Mouse (Mus musculus): ENCODE data around the gene Stk11ip. TPM values are rescaled to one million over a fixed set of nuclear protein-coding genes. Genes with fewer than 3 reads are reported as not detected.

The Stk11ip gene
- polyA plus RNA-seq, 1 experiment from 2014 or later = 19.6 TPM

DNA sequence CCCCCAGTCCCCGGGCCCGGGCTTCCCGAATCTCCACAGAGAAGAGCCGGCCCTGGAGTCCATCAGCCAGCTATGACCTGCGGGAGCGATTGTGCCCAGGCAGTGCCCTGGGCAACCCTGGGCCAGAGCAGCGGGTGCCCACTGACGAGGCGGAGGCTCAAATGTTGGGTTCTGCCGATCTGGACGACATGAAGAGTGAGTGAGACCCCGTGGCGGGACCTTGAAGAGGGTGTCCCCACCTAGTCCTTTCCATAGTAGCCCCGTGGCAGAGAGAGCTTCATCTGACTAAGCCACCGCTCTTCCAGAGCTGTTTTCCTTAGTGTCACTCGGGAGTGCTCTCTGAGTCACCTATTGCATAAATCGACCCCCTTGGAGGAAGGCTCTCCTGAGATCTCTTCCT is 27.5 kb downstream of the Stk11ip start:
- 88% methylated on average over 17 of the region's 17 CpGs for WGBS
- no peak overlapping the region for H3K9ac ChIP-seq (replicated peaks)

DNA sequence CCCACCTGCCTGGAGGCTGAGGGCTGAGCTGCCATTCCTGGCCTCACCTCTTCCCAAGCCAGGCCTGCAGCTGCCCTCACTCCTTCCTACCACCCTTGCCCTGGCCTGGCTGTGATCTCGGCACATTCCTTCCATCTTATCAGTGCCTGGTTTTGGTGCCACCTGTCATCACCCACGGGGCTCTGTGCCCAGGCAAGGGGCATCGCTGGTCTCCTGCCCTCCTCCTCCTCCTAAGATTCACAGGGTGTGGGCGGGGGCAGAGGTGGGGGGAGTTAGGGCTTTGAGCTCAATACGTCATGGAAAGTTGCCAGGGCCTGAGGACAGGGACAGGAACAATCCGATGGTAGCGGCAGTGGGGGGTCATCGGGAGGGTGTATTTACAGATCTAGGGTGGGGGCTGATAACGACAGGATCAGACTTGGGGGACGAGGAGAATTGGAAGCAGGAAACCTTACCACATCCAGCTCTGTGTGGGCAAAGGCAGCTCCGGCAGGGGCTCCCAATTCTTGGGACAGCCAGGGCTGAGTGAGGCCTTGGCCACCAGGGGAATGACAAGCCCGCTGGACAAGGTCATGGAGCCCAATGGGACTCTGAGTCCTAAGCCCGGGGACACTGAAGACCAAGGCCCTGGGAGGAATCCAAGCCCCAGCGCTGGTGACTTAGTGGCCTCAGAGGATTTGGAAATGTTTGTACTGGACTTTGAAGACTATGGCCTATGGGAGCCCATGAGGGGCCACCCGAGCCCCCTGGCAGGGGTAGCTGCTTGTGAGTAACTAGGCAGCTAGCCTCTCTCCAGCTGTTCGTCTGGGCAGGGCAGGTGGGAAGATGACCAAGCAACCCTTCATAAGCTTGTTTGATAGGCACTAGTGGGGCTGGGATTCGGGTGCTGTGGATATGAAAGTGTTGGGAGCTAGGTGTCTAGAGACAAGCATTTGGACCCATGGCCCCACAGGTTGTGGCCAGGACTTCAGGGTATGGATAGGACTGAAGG is 28.3 kb downstream of the Stk11ip start:
- ATAC-seq (replicated peaks) = no peak
- Histone ChIP-seq H3K4me2 (replicated peaks) (no peak overlapping the region), H3K36me3 (peaks cover 27% of the 10 kb centered on the region), H3K27me3 (no peaks in the 10 kb centered on the region), H3K4me1 (peaks cover 17% of the 10 kb centered on the region), H3K9me3 (no peaks in the 10 kb centered on the region), H3K4me3 (no peak overlapping the region), H3K9ac (replicated peaks) (no peak overlapping the region), H3K27ac (replicated peaks) (no peak overlapping the region)
- WGBS = 86% methylated on average over 17 of the region's 17 CpGs

More for the DNA sequence above, 27.5 kb downstream of the Stk11ip start:
- no peaks in the 10 kb centered on the region for H3K27me3 ChIP-seq
- peaks cover 21% of the 10 kb centered on the region for H3K36me3 ChIP-seq
- no peak overlapping the region for H3K27ac ChIP-seq (replicated peaks)
- no peak overlapping the region for H3K4me3 ChIP-seq
- H3K4me2 ChIP-seq (replicated peaks) = no peak overlapping the region
- no peak for ATAC-seq (replicated peaks)
- no peaks in the 10 kb centered on the region for H3K9me3 ChIP-seq
- peaks cover 17% of the 10 kb centered on the region for H3K4me1 ChIP-seq

DNA sequence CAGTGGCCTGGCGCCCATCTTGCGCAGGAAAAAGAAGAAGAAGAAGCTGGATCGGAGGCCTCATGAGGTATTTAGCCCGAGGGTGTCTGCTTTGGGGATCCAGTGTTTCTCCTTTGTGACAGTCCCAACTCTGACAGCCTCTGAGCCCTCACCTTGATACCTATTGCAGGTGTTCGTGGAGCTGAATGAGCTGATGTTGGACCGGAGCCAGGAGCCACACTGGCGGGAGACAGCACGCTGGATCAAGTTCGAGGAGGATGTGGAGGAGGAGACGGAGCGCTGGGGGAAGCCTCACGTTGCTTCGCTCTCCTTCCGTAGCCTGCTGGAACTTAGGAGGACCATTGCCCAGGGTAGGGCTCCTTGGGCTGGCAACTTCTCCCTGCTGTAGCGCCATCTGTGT is 29.3 kb downstream of the Stk11ip start:
- H3K36me3 ChIP-seq = peaks cover 35% of the 10 kb centered on the region
- no peak for ATAC-seq (replicated peaks)
- WGBS = 84% methylated on average over 15 of the region's 15 CpGs

DNA sequence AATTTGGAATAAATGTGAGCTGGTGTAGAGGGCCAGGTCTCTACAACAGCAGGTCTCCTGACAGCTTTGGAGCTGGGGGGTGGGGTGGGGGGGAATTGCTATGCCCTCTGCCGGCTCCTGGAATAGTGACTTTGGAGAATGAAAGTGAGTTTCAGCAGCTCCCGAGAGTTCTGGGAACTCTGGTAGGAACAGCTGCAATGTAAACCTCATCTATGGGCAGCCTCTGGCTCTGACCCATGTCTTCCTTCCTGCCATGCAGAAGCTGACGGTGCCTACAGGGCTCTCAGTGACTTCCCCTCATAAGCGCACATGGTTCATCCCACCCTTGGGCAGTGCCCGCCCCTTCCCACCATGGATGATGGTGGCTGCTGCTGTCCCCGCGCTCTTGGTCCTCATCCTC is 34.4 kb downstream of the Stk11ip start:
- no peak overlapping the region for H3K4me3 ChIP-seq
- no peak for ATAC-seq (replicated peaks)
- H3K9ac ChIP-seq (replicated peaks) = no peak overlapping the region
- H3K4me1 ChIP-seq = peaks cover 11% of the 10 kb centered on the region
- 94% methylated on average over 7 of the region's 7 CpGs for WGBS
- H3K27ac ChIP-seq (replicated peaks) = no peak overlapping the region
- H3K36me3 ChIP-seq = peaks cover 39% of the 10 kb centered on the region
- no peak overlapping the region for H3K4me2 ChIP-seq (replicated peaks)
- no peaks in the 10 kb centered on the region for H3K27me3 ChIP-seq
- no peaks in the 10 kb centered on the region for H3K9me3 ChIP-seq

More for the DNA sequence above, 29.3 kb downstream of the Stk11ip start:
- peaks cover 16% of the 10 kb centered on the region for H3K4me1 ChIP-seq
- no peak overlapping the region for H3K9ac ChIP-seq (replicated peaks)
- no peaks in the 10 kb centered on the region for H3K9me3 ChIP-seq
- H3K4me2 ChIP-seq (replicated peaks) = no peak overlapping the region
- H3K4me3 ChIP-seq = no peak overlapping the region
- H3K27me3 ChIP-seq = no peaks in the 10 kb centered on the region
- H3K27ac ChIP-seq (replicated peaks) = no peak overlapping the region

DNA sequence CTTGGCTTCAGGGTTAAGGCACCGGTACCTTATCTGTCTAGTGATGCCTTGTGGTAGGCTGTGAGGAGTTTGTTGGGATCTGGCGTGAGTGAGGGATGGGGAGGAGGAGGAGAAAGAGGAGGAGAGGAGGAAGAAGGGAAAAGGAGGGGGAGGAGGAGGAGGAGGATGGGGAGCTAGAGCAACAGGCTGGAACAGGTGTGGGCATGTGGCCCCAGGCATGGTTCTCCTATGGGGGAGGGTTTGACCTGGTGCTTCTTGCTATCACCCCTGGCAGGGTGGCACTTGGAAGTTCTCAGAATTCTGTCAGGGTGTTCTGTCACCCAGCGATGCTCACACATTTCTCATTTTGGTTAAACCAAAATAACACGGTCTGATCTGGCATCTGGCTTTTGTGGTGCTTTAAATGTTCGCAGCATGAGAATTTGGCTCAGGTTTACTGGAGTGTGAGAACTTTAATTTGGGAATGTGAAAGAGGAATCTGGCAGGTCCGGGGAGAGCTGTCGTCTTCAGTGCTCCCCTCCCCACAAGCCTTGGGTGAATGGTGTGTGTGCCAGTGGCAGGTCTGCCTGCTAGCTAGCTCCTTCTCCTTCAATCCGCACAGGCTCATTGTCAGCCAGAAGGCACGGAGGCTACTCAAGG is 34.9 kb downstream of the Stk11ip start:
- no peak for ATAC-seq (replicated peaks)

DNA sequence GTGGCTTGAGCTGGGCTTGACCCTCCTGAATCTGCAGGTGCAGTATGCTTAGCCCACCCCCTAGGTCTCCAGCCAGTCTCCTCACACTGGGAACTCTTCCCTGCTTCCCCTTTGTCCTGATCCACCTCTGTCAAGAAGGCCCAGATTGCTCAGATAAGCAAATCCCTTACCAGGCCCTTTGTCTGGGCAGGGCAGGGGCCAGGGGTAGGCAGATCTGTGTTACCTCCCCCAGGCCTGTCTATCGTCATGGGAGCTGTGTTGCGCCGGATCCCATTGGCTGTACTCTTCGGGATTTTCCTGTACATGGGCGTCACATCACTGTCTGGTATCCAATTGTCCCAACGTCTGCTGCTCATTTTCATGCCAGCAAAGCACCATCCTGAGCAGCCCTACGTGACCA is 35.7 kb downstream of the Stk11ip start:
- H3K4me2 ChIP-seq (replicated peaks) = no peak overlapping the region
- H3K4me3 ChIP-seq = no peak overlapping the region
- H3K27me3 ChIP-seq = no peaks in the 10 kb centered on the region
- ATAC-seq (replicated peaks) = no peak
- no peak overlapping the region for H3K27ac ChIP-seq (replicated peaks)
- no peak overlapping the region for H3K9ac ChIP-seq (replicated peaks)
- H3K9me3 ChIP-seq = no peaks in the 10 kb centered on the region
- WGBS = 93% methylated on average over 7 of the region's 7 CpGs
- H3K4me1 ChIP-seq = peaks cover 24% of the 10 kb centered on the region
- H3K36me3 ChIP-seq = peaks cover 31% of the 10 kb centered on the region; the same call in 1 of the 2 replicates

More for the DNA sequence above, 34.9 kb downstream of the Stk11ip start:
- 81% methylated on average over 9 of the region's 9 CpGs for WGBS
- Histone ChIP-seq H3K4me1 (peaks cover 16% of the 10 kb centered on the region), H3K4me3 (no peak overlapping the region), H3K27me3 (no peaks in the 10 kb centered on the region), H3K27ac (replicated peaks) (no peak overlapping the region), H3K9ac (replicated peaks) (no peak overlapping the region), H3K4me2 (replicated peaks) (no peak overlapping the region), H3K36me3 (peaks cover 38% of the 10 kb centered on the region; the same call in 1 of the 2 replicates), H3K9me3 (no peaks in the 10 kb centered on the region)

DNA sequence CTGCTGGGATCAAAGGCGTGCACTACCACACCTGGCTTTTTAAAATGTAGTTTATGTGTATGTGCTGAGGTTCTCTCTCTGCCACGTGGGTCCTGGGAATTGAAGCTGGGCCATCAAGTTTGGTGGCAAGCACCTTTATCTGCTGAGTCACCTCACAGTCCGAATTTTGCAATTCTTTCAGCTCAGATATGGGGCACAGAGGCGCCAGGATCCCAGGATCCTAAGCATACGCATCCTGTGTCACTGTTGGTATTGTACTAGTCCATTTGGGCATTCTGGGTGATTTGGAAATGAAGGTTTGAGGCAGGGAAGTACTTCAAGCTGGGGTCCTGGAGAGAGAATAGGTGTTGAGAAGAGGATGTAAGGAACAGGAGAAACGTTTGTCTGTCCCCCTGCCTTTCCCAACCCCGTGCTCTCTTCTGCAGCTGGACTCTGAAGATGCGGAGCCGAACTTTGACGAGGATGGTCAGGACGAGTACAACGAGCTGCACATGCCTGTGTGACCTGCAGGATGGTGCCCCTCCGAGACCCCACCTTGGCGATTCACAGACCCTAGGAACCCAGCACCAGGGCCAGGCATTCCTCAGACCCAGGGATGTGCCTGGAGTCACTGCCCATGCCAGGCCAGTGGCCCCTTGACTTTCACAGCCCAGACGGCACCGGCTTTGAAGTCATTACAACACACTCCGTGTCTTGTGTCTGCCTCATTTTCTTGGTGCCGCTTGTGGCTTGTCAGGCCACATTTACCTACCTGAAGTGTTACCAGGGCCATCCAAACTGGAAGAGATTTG is 37.3 kb downstream of the Stk11ip start:
- peaks cover 28% of the 10 kb centered on the region; the same call in 1 of the 2 replicates for H3K36me3 ChIP-seq
- no peak overlapping the region for H3K9ac ChIP-seq (replicated peaks)
- H3K27me3 ChIP-seq = no peaks in the 10 kb centered on the region
- H3K4me1 ChIP-seq = peaks cover 26% of the 10 kb centered on the region
- no peak overlapping the region; the same call in 1 of the 2 replicates for H3K4me2 ChIP-seq (replicated peaks)
- no peak overlapping the region for H3K4me3 ChIP-seq
- 92% methylated on average over 18 of the region's 18 CpGs for WGBS
- ATAC-seq (replicated peaks) = no peak
- no peak overlapping the region for H3K27ac ChIP-seq (replicated peaks)
- no peaks in the 10 kb centered on the region for H3K9me3 ChIP-seq

DNA sequence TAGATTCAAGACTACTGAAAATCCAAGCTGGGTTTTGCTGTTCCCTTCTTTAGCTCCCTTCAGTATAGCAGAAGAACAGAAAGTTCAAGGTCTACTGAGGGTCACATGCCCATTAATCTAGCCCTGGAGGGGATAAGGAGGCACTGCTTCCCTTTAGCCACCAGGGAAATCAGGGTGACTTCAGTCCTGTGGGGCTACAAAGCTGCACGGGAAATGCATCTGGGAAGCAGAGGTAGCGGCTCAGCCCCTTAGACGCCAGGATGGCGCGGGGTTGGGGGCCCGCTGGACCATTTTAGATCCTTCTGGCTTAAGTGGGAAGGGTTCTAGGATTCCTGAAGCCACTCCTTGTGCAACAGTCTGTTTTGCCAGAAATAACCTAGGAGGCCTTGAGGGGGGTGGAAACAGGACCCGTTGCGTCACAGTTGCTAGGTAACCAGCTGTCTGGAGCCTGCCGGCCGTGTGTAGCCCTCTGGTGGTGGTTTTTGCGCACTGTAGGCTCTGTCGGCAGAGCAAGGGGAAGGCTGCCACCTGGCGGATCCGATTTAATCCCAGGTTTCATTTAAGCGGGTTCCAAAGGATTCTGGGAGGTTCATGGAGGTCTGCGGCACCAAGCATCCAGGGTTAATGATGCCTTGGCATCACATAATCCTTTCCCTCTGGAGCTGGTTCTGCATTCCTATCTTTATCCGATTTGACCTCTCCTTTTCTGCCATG is 38.0 kb downstream of the Stk11ip start:
- WGBS = 8% methylated on average over 17 of the region's 17 CpGs
- Histone ChIP-seq H3K9ac (replicated peaks) (0 out of 2 replicates have a peak overlapping the region, but pooled peaks have one; percentile 11), H3K4me2 (replicated peaks) (peak overlapping the region; percentile 29; the same call in 1 of the 2 replicates), H3K27ac (replicated peaks) (peak overlapping the region; percentile 45; the same call in 1 of the 2 replicates), H3K4me3 (peak overlapping the region; percentile 17; the same call in 1 of the 2 replicates), H3K36me3 (peaks cover 22% of the 10 kb centered on the region; the same call in 1 of the 2 replicates), H3K27me3 (no peaks in the 10 kb centered on the region), H3K9me3 (no peaks in the 10 kb centered on the region), H3K4me1 (peaks cover 26% of the 10 kb centered on the region)
- peak; percentile 94 for ATAC-seq (replicated peaks)

DNA sequence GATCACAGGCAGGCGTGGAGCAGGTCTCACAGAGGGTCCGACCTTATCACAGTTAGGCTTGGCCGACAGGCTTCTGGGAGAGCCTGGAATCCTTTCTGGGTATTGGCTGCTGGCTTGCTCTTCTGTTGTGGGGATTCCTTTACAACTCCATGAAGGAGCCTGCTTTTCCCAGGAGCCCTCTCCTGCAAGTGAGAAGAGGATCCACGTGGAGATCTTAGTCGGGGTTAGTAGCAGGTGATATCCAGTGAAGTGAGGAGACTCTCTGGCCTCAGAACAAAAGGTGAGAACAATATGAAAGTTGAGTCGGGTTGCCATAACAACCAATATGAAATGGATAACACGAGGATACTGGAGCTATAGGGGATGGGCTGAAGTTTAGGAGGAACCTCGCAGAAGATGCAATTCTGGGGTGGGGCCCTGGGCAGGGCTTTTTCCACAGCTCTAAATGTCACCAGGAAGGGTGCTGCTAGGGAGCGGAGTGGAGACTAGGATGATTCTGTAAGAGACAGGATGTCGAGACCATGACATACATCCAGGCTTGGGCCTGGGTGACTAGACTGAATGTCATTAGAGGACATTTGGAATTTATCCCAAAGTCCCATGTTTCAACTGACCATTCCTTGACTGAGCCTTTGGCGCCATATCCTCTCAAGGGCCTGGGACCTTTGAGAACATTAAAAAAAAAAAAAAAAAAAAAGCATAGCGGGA is 39.0 kb downstream of the Stk11ip start:
- Histone ChIP-seq H3K9me3 (no peaks in the 10 kb centered on the region), H3K9ac (replicated peaks) (no peak overlapping the region), H3K4me2 (replicated peaks) (no peak overlapping the region), H3K27me3 (no peaks in the 10 kb centered on the region), H3K36me3 (peaks cover 13% of the 10 kb centered on the region; the same call in 1 of the 2 replicates), H3K4me3 (no peak overlapping the region), H3K27ac (replicated peaks) (no peak overlapping the region), H3K4me1 (peaks cover 26% of the 10 kb centered on the region)
- ATAC-seq (replicated peaks) = 0 out of 2 replicates have a peak, but pooled peaks have one; percentile 3
- 87% methylated on average over 12 of the region's 12 CpGs for WGBS

DNA sequence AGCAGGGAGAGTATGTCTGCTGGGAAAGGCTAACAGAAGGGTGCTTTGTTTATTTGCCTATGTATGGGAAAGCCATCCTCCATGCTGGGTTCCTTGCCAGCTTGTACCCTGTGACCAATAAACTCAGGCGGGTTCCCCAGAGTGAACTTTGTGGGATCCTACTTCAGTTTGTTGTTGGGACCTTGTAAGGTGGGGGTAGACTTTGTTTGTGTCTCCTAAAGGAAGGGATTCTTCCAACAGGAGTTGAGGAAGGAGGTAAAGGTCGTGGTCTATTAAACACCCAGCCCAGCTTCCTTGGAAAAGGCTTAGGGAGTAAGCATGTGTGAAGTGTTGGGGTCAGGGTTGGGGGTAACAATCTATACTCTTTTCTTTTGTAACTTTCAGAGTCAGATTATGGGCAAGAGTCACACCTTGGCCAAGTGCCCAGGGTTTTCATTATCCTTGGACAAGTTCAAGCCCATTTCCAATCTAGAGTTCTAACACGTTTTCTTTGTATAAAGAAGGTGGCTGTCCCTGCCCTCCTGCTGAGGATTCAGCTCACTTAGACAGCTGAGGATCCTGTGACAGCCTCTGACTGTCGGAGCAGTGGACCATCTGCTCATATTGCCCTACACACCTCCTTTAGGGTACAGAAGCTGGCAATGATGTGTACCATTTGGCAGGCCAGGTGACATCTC is 40.0 kb downstream of the Stk11ip start:
- H3K9me3 ChIP-seq = no peaks in the 10 kb centered on the region
- H3K4me3 ChIP-seq = no peak overlapping the region
- H3K4me2 ChIP-seq (replicated peaks) = no peak overlapping the region
- H3K4me1 ChIP-seq = peaks cover 26% of the 10 kb centered on the region
- H3K27ac ChIP-seq (replicated peaks) = peak overlapping the region; percentile 57
- H3K36me3 ChIP-seq = peaks cover 9% of the 10 kb centered on the region; the same call in 1 of the 2 replicates
- peak; percentile 23; the same call in 1 of the 2 replicates for ATAC-seq (replicated peaks)
- no peak overlapping the region for H3K9ac ChIP-seq (replicated peaks)
- no peaks in the 10 kb centered on the region for H3K27me3 ChIP-seq
- WGBS = 43% methylated on average over 4 of the region's 4 CpGs
